Mouse (Mus musculus) midbrain, postnatal 0 days (tissue): ENCODE data around the gene Tldc2. TPM values are rescaled to one million over a fixed set of nuclear protein-coding genes. Genes with fewer than 3 reads are reported as not detected.

ENCODE experiments used
- ATAC-seq: fragments of 200-750 bp; cut with Nextera tagmentation; 2 replicates; pipeline ENCODE4 v1.8.0; 2017; ENCODE audit warnings: moderate number of reproducible peaks, mild to moderate bottlenecking, moderate TSS enrichment, moderate library complexity; ENCODE audit not compliant: low FRiP score
- DNase-seq: peaks from one replicate; pipeline ENCODE4 v3.0.0-alpha.2; 2015; ENCODE audit warnings: low spot score
- H3K27ac ChIP-seq: fragments of 300-500 bp; sonication (generic); 2 replicates; pipeline ENCODE4 v1.5.1; 2014; ENCODE audit warnings: low read depth, mild to moderate bottlenecking, low read length, mixed read lengths
- H3K27me3 ChIP-seq: fragments of 300-500 bp; sonication (generic); 2 replicates; pipeline ENCODE4 v1.6.1; 2014; ENCODE audit warnings: low read length, control low read depth, mixed read lengths; ENCODE audit not compliant: insufficient read depth
- H3K36me3 ChIP-seq: fragments of 300-500 bp; sonication (generic); 2 replicates; pipeline ENCODE4 v1.6.1; 2014; ENCODE audit warnings: low read length, control low read depth, mixed read lengths; ENCODE audit not compliant: insufficient read depth
- H3K4me1 ChIP-seq: fragments of 300-500 bp; sonication (generic); 2 replicates; pipeline ENCODE4 v1.6.1; 2014; ENCODE audit warnings: mild to moderate bottlenecking, control low read depth, antibody characterized with exemption, low read length, mixed read lengths; ENCODE audit not compliant: insufficient read depth
- H3K4me2 ChIP-seq: fragments of 300-500 bp; sonication (generic); 2 replicates; pipeline ENCODE4 v1.6.1; 2014; ENCODE audit warnings: low read depth, mild to moderate bottlenecking, low read length, mixed read lengths; ENCODE audit not compliant: poor library complexity, severe bottlenecking
- H3K4me3 ChIP-seq: fragments of 300-500 bp; sonication (generic); 2 replicates; pipeline ENCODE4 v1.5.1; 2014; ENCODE audit warnings: low read depth, mild to moderate bottlenecking, low read length, moderate library complexity
- H3K9ac ChIP-seq: fragments of 300-500 bp; sonication (generic); replicated peaks from 2 replicates; pipeline ENCODE4 v1.6.1; 2014; ENCODE audit warnings: mild to moderate bottlenecking, low read length, moderate library complexity, mixed read lengths; ENCODE audit not compliant: poor library complexity, severe bottlenecking
- H3K9me3 ChIP-seq: fragments of 300-500 bp; sonication (generic); 2 replicates; pipeline ENCODE4 v1.6.1; 2016; ENCODE audit warnings: low read length, control low read depth
- CTCF ChIP-seq: IDR thresholded peaks from 2 replicates; pipeline ENCODE4 v1.5.1; 2016; ENCODE audit warnings: antibody characterized with exemption, mild to moderate bottlenecking
- WGBS: fragments of 180-500 bp; shearing (Covaris S2); extraction: QIAGEN DNeasy Blood & Tissue Kit; methylation state at CpG from one replicate; pipeline ENCODE4 v1.1.7; 2014; 5-methylcytosine and 5-hydroxymethylcytosine counted together
- polyA plus RNA-seq: library from polyadenylated mRNA; unstranded; fragments of >200 nt; fragmentation: Nextera tagmentation; extraction: Ambion mirVana; gene quantifications from 2 replicates; pipeline ENCODE4 v1.2.1, GENCODE M21; 2015
- total RNA-seq: library from RNA; depleted of rRNA; stranded (reverse); fragments of >200 nt; gene quantifications from 2 replicates; pipeline ENCODE4 v1.2.3, GENCODE M21; 2014

Tldc2 gene
- total and polyA plus RNA-seq, 2 experiments from 2014 or later = not detected

- DNase-seq = no peak
- Histone ChIP-seq H3K4me3 (no peak overlapping the region), H3K9ac (no peak overlapping the region), H3K4me1 (no peaks in the 10 kb centered on the region), H3K9me3 (no peaks in the 10 kb centered on the region), H3K36me3 (no peaks in the 10 kb centered on the region), H3K27me3 (no peaks in the 10 kb centered on the region), H3K27ac (no peak overlapping the region), H3K4me2 (no peak overlapping the region)
- WGBS = 93% methylated on average over 4 of the region's 4 CpGs
- no peak for TF ChIP-seq CTCF
- ATAC-seq = no peak
These were observed 49.3 kb downstream of the Tldc2 start for GRCm38 (mm10) chr2:157136176-157136575.

GRCm38 (mm10) chr2:157136646-157137045 is 49.8 kb downstream of the Tldc2 start:
- Histone ChIP-seq H3K4me2 (no peak overlapping the region), H3K27me3 (no peaks in the 10 kb centered on the region), H3K4me3 (no peak overlapping the region), H3K36me3 (no peaks in the 10 kb centered on the region), H3K9me3 (no peaks in the 10 kb centered on the region), H3K4me1 (no peaks in the 10 kb centered on the region), H3K9ac (no peak overlapping the region), H3K27ac (no peak overlapping the region)
- no peak for TF ChIP-seq CTCF
- WGBS = 78% methylated on average over 2 of the region's 2 CpGs
- ATAC-seq = no peak
- DNase-seq = peak; percentile 14

- 91% methylated on average over 9 of the region's 9 CpGs for WGBS
- no peak overlapping the region for H3K4me3 ChIP-seq
- no peak for TF ChIP-seq CTCF
These were observed 51.3 kb downstream of the Tldc2 start for GRCm38 (mm10) chr2:157137959-157138731.

GRCm38 (mm10) chr2:157138808-157139207 is 52.0 kb downstream of the Tldc2 start:
- H3K4me1 ChIP-seq = no peaks in the 10 kb centered on the region

More at GRCm38 (mm10) chr2:157137959-157138731, 51.3 kb downstream of the Tldc2 start:
- Histone ChIP-seq H3K4me1 (no peaks in the 10 kb centered on the region), H3K9ac (no peak overlapping the region), H3K9me3 (no peaks in the 10 kb centered on the region), H3K36me3 (no peaks in the 10 kb centered on the region), H3K27me3 (no peaks in the 10 kb centered on the region), H3K27ac (no peak overlapping the region), H3K4me2 (no peak overlapping the region)
- ATAC-seq (no peak), DNase-seq (no peak)

GRCm38 (mm10) chr2:157139251-157139802 is 52.5 kb downstream of the Tldc2 start:
- Histone ChIP-seq H3K27me3 (no peaks in the 10 kb centered on the region), H3K9ac (no peak overlapping the region), H3K4me3 (no peak overlapping the region), H3K9me3 (no peaks in the 10 kb centered on the region), H3K36me3 (no peaks in the 10 kb centered on the region), H3K27ac (no peak overlapping the region), H3K4me2 (no peak overlapping the region), H3K4me1 (no peaks in the 10 kb centered on the region)
- TF ChIP-seq CTCF = no peak
- DNase-seq (no peak), ATAC-seq (no peak)
- 91% methylated on average over 5 of the region's 5 CpGs for WGBS

More at GRCm38 (mm10) chr2:157138808-157139207, 52.0 kb downstream of the Tldc2 start:
- no peak overlapping the region for H3K9ac ChIP-seq
- H3K4me2 ChIP-seq = no peak overlapping the region
- H3K4me3 ChIP-seq = no peak overlapping the region
- no peaks in the 10 kb centered on the region for H3K36me3 ChIP-seq
- no peaks in the 10 kb centered on the region for H3K9me3 ChIP-seq
- WGBS = 81% methylated on average over 5 of the region's 5 CpGs
- H3K27ac ChIP-seq = no peak overlapping the region
- DNase-seq (no peak), ATAC-seq (no peak)
- no peaks in the 10 kb centered on the region for H3K27me3 ChIP-seq
- TF ChIP-seq CTCF = no peak

- Histone ChIP-seq H3K4me3 (no peak overlapping the region), H3K9me3 (no peaks in the 10 kb centered on the region), H3K9ac (no peak overlapping the region), H3K27me3 (no peaks in the 10 kb centered on the region), H3K4me2 (no peak overlapping the region), H3K27ac (no peak overlapping the region), H3K36me3 (no peaks in the 10 kb centered on the region), H3K4me1 (no peaks in the 10 kb centered on the region)
- TF ChIP-seq CTCF = no peak
- WGBS = 90% methylated on average over 4 of the region's 4 CpGs
- DNase-seq (no peak), ATAC-seq (no peak)
These were observed 55.1 kb downstream of the Tldc2 start for GRCm38 (mm10) chr2:157141962-157142361.
